Mouse (Mus musculus): ENCODE measurements around the gene Acap1.

DNA sequence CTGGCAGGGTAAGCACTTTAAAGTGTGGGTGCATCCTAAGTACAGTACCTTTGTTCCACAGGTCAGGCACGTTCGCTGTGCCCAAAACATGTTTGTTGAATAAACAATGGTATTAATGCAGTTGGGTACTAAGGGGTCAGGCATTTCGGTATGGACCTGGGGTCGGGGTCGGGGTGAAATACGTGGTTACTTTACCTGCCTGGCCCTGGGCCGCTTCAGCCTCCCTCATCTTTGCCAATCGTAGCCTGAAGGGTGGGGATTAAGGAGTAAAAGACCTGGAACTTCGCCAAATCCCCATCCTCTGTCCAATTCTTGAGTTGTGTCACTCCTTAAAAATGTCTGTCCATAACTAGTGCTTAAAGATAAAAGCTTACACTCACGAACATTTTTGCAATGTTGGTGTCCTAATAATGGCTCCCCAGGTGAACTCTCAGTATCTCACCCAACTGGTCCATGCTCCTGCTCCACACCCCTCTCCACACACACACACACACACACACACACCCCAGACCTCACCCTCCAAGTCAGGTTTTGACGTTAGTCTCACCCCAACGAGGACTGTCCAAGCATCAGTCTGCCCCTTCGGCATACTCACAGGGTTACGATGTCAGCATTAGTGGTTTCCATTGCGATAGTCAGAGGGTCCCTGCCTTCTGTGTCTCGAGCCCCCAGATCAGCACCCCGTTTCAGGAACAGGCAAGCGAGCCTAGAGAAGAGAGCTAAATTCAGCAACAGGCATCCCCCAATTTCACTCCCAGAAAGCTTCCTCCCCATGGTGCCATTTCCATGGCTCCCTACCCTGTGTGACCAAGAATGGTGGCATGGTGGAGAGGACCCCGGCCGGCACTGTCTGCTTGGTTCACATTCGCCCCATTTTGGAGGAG, 13.3 kb downstream of the Acap1 start:
- TF ChIP-seq GATA1 (IDR thresholded peaks at IDR 0.05; ENCODE audit: borderline replicate concordance, low read length): no peak
- TF ChIP-seq FLI1 (IDR thresholded peaks at IDR 0.05; ENCODE audit: low read length): no peak
